Mouse (Mus musculus) spleen, embryonic (tissue): ENCODE measurements around the gene Frs2.

ENCODE experiments used
- CTCF ChIA-PET: fragments of 350-600 bp; sonication (Branson Sonifier 250); formaldehyde crosslinking; loops from one replicate; lab custom pipeline; 2022; lab: Charles Lee

Frs2 gene

GRCm38 (mm10) chr10:117106244-117106643 is 42.1 kb downstream of the Frs2 start:
- CTCF ChIA-PET: no interaction called here

- CTCF ChIA-PET: interaction anchor here (0.7 kb wide), 1 partner anchor 133 kb away, joined by 4 read pairs; no protein-coding TSS in a partner anchor
Measured at GRCm38 (mm10) chr10:117105015-117105414, 43.3 kb downstream of the Frs2 start.

DNA sequence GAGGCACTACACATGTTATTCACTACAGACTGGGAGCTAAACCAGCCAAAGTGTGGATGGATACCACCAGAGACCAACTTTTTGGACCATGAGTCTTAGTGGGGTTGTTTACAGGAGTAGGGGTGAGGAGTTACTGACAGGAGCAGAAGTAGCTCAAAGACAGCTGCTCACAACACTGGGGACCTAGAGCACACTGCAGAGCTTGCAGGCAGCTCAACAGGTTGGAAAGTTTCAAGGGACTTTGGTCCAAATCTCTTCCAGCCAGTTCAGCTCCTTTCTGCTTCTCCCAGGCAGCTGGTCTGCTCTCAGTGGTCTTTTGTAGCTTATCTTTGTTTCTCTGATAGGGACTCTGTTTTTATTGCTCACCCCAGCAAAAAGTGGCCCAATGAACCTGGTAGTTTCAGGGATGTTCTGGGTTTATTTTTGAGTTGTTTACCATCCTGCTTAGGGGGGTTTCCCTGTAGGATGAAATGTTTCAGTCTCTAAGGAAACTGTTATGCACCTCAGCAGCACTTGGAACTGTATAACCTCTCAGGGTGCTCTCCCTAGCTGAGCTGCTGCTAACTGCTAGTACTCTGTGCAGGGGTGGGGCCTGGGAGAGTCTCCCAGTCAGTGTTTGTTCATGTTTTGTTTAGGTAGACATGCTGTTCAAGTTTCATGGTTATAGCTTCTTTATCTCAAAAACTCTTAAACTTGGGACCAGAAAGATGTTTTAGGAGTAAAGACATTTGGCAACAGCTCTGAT is 44.3 kb downstream of the Frs2 start:
- CTCF ChIA-PET: no interaction called here

- CTCF ChIA-PET: no interaction called here
Measured at GRCm38 (mm10) chr10:117100175-117100574, 48.2 kb downstream of the Frs2 start.

- CTCF ChIA-PET: no interaction called here
Measured at GRCm38 (mm10) chr10:117097116-117097698, 51.1 kb downstream of the Frs2 start.

- CTCF ChIA-PET: no interaction called here
Measured at GRCm38 (mm10) chr10:117096096-117096495, 52.2 kb downstream of the Frs2 start.

- CTCF ChIA-PET: no interaction called here
Measured at GRCm38 (mm10) chr10:117094504-117095329, 53.6 kb downstream of the Frs2 start.

DNA sequence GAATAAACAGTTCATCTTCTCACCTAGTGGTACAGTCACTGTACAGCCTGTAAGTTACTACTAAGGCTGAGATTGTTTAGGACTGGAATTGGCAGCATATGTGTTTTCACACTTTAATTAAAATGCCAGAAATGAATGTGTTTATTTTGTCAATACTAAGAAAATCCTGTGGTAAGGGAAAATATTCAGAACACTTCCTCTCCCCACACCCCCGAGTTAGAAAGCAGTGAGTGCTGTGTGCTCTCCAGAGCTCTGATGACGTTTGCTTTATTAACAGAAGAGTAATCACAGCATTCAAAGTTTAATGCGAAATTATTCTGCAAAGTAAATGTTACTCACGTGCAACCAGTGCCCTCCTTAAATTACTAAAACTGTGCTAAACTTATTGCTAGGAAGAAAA is 58.7 kb downstream of the Frs2 start:
- CTCF ChIA-PET: no interaction called here

DNA sequence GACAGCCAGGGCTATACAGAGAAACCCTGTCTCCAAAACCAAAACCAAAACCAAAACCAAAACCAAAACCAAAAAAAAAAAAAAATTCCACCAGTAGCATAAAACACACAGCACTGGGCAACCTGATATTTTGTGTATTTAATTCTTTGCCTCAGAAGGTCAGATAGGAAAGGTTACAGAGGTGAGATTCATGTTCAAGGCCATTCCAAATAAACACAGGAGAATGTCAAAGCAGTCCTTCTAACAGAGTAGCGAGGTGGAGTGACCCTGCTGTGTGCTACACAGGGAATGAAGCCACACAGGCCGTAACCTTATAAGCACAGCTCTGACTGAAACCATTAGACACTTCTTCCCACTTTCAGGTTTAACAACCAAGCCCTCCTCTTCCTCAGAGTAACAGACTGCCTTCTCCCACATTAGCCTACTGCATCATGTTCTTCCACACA is 66.4 kb downstream of the Frs2 start:
- CTCF ChIA-PET: no interaction called here

- CTCF ChIA-PET: no interaction called here
Measured at GRCm38 (mm10) chr10:117081326-117081725, 67.0 kb downstream of the Frs2 start.

GRCm38 (mm10) chr10:117078284-117078683 is 70.0 kb downstream of the Frs2 start:
- CTCF ChIA-PET: interaction anchor here (1.0 kb wide), 1 partner anchor 44 kb away, joined by 5 read pairs; no protein-coding TSS in a partner anchor

GRCm38 (mm10) chr10:117073176-117073575 is 75.2 kb downstream of the Frs2 start:
- CTCF ChIA-PET: interaction anchor here (0.6 kb wide), 1 partner anchor 26 kb away, joined by 3 read pairs; no protein-coding TSS in a partner anchor

DNA sequence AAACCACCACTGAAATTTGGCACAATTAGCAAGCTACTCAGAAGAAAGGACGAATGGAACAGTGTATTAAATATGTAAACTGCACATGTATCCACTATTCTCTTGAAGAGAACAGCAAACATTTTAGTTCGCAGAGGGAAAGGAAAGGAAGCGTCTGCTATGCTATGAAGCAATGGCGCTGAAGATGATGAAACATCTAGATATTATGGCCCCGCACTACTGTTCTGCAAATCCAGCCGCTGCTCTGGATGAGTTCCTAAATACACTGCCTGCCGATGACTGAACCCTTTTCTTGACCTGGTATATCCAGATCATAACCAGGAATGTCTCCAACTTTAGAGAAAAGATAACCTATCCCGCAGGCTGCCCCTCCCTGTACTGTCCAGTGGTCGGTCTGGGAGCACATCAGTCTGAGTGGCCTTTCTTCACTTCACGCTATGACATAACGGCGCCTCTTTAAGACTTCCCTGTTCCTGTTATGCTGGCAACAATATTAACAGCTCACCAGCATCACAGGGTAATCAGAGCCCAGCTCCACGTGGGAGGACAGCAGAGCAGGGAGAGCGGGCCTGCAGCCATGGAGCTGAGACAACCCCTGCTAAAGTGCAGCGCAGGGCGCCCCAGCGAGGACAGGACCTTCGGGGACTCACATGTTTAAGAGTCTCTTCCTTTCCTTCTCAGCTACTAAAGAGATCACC is 76.0 kb downstream of the Frs2 start:
- CTCF ChIA-PET: interaction anchor here (0.6 kb wide), 1 partner anchor 25 kb away, joined by 3 read pairs; no protein-coding TSS in a partner anchor

GRCm38 (mm10) chr10:117069109-117069508 is 79.2 kb downstream of the Frs2 start:
- CTCF ChIA-PET: no interaction called here

- CTCF ChIA-PET: interaction anchor here (0.6 to 0.7 kb wide), 2 partner anchors 150 to 897 kb away, joined by 4 to 5 read pairs; no protein-coding TSS in a partner anchor
Measured at GRCm38 (mm10) chr10:117064076-117064475, 84.3 kb downstream of the Frs2 start.

- CTCF ChIA-PET: no interaction called here
Measured at GRCm38 (mm10) chr10:117063254-117064021, 84.9 kb downstream of the Frs2 start, which contains the start of gene Cct2. Gene Cct2 (minus strand): TSS chr10:117063814.

- CTCF ChIA-PET: interaction anchor here (0.6 kb wide), 1 partner anchor 365 kb away, joined by 14 read pairs; no protein-coding TSS in a partner anchor
Measured at GRCm38 (mm10) chr10:117062894-117063253, 85.5 kb downstream of the Frs2 start.

GRCm38 (mm10) chr10:117055668-117056067 is 92.7 kb downstream of the Frs2 start:
- CTCF ChIA-PET: interaction anchor here (0.6 kb wide), 1 partner anchor 245 kb away, joined by 14 read pairs; no protein-coding TSS in a partner anchor

DNA sequence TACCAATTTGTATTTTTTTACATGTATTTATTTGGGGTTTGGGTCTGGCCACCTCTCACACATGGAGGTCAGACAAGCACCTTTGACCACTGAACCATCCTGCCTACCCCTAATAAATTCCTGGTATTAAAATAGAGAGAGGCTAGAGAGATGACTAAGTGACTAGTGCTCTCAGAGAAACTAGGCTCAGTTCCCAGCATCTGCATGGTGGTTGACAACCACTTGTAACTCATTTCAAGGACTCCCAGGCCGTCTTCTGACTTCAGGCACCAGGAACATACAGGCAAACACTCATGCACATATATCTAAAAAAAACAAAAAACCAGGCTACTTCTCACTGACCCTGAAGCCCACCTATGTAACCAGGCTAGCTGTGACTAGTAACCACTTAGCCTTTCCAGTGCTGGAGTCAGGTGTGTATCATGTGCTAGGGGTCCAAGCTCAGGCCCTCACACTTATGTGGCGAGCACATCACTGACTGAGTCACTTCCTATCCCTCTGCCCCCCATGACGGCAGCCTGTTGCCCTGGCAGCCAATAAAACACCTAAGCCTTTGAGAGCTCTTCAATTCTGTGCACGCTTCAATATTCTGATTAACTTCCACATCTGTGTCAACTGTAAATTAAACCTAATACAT is 98.3 kb downstream of the Frs2 start:
- CTCF ChIA-PET: no interaction called here

DNA sequence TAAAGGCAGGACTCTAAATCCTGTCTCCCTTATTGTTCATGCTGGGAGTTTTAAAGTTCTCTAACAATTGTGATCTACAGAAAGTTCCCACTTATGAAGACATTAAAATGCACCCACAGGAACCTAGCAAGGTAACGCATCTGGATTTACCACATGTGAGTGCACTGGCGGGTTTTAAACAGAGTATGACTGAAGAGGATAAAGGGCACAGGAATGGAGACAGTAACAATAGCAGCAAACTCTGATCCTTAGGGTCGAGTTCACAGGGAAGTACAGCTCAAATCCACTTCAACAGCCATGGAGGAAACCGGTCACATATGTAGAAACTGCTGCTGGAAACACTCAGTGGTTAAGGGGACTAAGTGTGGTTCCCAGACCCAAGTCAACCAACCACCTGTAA is 99.1 kb downstream of the Frs2 start:
- CTCF ChIA-PET: no interaction called here
